Mouse (Mus musculus) layer of hippocampus, postnatal 14 days (tissue): Measurements from ENCODE around the gene Pmm2. TPM values are rescaled to one million over a fixed set of nuclear protein-coding genes. Genes with fewer than 3 reads are reported as not detected.

Experiments used
- DNase-seq, 2 experiments: peaks; one replicate each; pipeline ENCODE4 v3.0.0; 2021 to 2022; ENCODE audit warnings: low spot score in 2 of 2, mixed read lengths in 1 of 2
- long read RNA-seq, 2 experiments: library from polyadenylated mRNA; stranded (forward); transcript quantifications; one replicate each; pipeline ENCODE4 v2.0.0; 2021
- total RNA-seq, 2 experiments: library from RNA; stranded (reverse); gene quantifications; 2 replicates each; pipeline ENCODE4 v1.2.3; 2021

Pmm2 gene
- total RNA-seq, result 10 to 100 TPM; 31.9 to 34.5 TPM
- long read RNA-seq, experiment 1, transcript Pmm2-201 (9 exons, 1,842 nt), result major isoform, 11 of 17 reads
- long read RNA-seq, experiment 1, partial matches to known transcripts, result 4 of 17 reads
- long read RNA-seq, experiment 1, other reads (novel, unspliced or antisense), result 2 of 17 reads
- long read RNA-seq, experiment 2, transcript Pmm2-201 (9 exons, 1,842 nt), result major isoform, 7 of 17 reads
- long read RNA-seq, experiment 2, partial matches to known transcripts, result 4 of 17 reads
- long read RNA-seq, experiment 2, other reads (novel, unspliced or antisense), result 5 of 17 reads

DNA sequence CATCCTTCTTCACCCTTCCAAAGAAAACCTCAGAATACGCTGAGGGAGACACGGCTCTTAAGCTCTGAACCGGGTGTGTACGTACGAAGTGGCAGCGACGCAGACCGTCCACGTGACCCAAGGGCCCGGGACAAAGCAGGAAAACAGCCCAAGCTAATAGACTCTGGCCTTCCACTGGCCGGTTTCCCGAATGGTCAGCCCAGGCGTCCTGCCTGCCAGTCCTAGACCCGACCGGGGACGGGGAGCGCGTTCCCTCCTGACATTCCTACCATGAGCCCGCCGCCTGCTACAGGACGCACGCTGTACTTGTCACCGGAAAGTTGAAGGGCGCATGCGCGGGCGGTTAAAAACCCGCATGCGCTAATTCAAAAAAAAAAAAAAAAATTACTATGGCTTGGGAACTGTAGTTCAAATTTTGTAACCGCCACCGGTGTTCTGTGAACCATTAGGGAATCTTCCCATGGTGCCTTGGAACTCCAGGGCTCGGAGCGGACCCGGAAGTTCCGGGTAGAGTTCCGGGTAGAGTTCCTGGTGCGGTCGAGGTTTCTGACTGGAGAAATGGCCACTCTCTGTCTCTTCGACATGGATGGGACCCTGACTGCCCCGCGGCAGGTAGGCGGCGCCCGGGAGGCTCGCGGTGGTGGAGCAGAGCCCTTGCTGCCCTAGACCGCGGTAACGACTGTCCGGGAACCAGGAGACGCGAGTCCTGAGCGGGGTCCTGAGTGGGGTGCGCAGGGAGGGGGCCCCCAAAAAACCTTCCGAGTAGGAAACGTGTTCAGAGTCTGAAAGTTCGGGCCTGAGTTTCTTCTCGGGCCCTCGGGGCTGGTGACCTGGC, at the start of gene Pmm2, which contains the start of gene Tmem186:
Gene Pmm2, plus strand, starts transcription at position 458 of the 835 bp plus-strand sequence.
Gene Tmem186, minus strand, starts transcription at position 496 of the 835 bp plus-strand sequence.
- peak; percentile 89 to 94 for DNase-seq

DNA sequence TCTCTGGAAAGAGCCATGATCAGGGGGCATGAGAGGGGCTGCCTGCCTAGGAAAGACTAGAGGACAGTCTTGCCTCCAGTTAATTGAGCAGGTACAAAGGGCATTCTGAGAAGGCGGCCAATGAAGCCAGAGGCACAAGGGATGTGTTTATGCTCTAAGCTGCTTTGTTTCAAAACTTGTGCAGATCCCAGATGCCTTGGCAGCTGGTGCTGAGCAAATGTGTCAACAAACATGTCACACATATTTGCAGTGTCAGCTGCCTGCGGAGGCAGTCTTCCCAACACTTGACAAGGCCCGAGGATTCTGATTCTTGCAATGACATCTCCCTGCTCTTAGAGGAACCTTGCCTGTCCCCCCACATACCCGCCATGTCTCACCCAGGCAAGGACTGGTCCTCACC, 42.1 kb upstream of the Pmm2 start:
- DNase-seq, result peak; percentile 74 to 88

DNA sequence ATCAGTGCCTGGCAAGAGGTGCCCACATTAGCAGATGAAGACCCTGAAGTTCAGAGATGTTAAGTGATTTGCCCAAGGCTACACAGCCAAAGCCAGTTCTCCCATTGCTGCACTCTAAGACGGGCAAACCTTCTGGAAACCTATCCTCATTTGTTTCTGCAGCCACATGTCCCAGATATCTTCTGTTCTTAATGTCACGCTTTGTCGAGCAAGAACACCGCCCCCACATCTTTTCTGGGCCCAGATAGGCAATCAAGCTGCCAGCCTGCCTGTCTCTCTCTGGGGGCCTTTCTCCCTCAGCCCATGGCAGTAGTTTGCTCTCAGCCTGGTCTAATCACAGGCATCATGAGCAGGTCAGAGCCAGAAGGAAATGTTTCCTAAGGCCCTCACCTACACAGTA, 41.1 kb upstream of the Pmm2 start:
- peak in 1 of 2 experiments; percentile 29 for DNase-seq

DNA sequence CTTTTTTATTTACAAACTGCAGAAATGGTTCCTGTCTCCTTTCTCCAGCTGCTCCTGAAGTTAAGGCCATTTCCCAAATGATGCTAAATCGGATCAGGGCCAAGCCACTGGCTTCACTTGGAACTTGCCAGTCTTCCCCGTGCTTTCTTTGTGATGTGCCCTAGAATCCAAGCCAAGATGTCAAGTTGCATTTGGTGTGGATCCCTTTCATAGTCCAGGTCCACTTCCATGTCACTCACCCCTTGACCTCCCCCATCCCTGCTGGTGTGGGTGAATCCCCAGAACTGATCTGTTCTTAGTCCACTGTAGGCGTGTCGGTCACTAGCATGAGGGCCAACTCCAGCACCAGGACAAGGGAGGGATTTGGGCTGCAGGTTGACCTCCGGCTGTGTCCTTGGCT, 40.0 kb upstream of the Pmm2 start:
- no peak for DNase-seq

DNA sequence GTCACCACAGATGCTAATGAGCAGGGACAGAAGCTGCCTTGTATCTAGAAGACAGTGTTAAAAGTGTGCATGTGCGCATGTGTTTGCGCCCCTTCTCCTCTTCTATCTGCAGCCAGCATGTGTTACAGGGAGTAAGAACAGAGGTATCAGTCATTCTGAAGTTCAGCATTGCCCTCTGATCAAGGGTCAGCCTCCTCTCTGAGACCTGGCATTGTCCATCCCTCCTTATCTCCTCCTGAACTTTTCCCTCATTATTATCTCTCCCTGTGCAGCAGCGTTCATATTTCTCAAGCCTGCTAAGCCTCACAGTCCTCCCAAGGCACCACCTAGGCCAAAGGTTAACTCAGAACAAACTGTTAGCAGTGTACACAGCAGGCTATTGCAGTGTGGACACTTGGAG, 33.7 kb upstream of the Pmm2 start:
- no peak for DNase-seq

DNA sequence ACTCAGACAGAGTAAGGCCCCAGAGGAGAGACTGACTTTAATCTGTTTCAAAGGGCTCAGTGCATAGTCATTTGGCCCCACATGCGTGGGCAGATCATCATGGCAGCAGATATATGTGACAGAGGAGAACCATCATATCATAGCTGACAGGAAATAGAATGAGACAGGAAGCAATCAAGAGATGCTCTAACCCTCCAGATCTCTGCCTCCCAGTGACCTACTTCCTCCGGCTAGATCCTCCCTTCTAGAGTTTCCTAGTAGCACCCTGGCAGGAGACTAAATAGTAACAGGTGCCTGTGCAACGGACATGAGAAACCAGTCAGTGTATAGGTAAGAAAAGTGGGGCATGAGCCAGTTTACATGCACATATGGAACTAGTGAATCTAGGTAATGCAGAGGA, 27.1 kb upstream of the Pmm2 start:
- no peak for DNase-seq

DNA sequence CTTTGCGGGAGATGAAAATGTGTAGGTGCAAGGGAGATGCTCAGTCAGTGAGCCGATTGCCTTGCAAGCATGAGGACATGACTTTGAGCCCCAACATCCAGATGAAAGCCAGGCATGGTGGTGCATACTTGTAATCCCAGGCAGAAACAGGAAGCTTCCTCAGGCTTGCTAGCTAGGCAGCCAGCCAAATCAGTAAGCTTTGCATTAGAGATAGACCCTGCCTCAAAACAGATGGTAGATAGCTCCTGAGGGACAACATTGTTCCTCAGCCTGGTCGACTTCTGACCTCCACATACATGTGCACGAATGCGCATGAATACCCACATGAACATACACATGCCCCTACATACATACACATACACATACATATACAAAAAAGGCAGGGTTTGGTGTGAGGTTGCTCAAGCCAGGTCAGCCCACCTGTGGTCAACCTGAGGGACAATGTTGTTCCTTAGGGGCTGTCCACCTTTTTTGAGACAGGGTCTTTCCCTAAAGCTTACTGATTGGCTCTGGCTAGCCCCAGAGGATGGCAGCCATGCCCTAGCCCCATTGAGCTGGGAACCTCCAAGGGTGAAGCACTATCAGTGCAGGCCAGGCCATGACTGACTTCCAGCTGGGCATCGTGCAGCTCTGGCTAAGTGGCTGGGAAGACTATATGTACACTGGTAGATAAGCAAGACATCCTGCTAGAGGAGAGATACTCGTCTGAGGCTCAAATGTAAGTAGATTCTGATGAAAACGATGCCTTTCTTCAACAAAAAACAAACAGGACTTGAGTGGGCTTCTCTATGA, 25.1 kb upstream of the Pmm2 start:
- DNase-seq, result no peak

DNA sequence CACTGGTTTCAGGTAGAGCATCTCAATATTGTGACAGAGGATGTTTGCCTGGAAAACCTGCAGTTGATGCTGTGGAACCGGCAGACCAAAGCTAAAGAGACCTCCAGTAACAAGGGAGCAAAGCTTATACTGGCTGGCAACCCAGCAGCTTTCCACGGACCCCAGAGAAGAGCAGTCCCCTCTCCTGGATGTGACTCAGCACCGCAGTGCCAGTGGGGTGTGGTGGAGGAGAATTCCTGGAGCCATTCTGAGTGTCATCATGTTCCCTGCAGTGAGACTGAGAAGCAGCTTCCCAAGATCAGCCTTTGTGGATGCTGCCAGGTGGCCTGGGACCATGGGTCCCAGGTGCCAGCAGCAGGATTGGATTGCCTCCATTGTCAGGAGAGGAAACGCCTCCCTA, 24.4 kb upstream of the Pmm2 start:
- DNase-seq, result no peak

DNA sequence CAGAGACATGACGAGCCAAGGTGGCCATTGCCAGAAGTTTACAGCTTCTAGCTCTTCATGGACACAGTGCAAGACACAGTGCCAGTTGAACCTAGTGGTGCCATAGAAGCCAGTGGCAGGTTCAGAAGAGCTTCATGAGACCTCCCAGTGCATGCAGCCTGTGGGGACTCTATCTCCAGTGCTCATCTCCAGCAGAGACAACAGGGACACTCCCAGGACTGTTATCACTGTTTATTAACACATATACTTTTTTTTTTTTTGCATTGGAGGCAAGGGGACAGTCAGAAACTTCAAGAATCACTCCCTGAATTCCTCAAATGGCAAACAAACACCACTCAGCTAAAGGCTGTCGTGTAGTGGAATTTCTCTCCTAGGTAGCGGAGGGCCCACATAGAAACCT, 24.0 kb upstream of the Pmm2 start:
- DNase-seq, result no peak

DNA sequence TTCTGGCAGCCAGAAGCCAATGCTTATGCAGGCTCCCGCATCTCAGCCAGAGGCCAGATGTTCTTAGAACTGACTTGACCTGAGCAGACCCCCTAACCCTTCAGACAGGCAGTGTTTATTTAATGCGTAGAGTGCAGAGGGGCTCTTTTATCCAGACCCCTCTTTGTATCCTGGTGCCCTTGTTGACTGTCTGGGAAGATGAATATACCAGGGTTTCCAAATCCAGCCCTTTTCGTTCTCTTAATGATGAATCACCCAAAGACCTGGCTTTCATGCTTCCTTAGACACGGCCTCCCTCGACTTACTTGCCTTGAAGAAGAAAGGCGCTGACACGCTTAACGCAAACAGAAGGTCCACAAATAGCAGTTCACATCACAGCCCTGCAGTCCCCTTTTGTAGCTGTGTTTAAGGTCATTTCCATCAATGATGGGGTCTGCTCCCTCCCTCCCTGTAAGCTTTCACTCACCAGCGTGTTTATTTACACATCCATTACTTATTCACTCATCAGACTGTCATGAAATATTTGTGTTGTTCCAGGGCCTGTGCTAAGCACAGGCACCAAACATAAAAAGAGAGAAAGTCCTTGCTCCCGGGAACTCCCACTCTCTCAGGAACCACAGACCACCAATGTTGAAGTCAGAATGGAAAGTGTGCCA, 17.7 kb upstream of the Pmm2 start:
- DNase-seq, result no peak

DNA sequence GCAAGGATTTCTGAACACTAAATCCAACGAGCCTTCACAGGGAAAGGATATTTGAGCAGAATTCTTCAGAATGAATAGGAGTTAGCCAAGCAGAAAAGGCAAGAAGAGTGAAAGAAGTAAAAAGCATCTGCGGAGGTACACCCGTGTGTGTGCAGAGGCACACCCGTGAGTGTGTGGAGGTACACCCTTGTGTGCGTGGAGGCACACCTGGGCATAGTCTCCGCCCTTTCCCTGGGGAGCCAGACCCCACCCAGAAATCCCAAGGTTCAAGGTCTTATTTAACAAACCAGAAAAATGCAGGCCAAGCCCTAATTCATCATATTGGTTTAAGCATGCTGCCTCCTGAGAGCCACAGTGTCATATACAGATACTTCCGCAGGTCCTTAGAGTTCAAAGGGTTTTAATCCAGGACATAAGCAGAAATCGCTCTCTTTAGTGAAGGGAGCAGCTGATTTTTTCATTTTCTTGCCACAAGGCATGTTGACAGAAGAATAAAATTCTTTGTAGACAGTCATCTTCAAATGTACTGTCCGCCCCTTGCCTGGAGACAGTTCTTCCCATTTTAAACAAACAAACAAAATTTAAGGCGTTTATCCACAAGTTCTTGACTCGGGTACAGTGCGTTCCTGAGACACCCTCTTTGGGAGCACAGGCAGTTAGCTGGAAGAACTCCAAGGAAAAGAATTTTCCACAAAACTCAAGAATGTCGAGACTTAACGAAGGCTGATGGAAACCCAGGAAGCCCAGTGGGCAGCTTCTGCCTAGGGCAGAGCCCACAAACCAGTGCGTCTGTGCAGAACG, 17.0 kb upstream of the Pmm2 start:
- no peak for DNase-seq

DNA sequence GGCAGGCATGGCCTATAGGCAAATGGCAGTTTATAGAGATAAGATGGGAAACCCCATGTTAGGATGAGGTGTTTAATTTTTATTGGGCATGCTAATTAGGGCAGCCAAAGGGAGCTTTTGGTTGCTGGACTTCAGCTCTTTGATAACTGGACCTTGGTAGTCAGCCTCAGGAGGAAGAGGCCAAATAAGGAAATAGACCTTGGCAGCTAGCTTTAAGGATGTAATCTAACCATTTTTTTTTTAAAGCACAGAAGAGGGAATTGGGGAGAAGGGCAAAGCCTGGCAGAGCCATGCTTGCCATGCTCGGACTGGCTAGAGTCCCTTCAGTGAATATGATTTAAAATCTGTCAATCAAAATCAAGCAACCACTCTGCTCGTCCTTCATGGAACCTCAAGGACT, 7.1 kb upstream of the Pmm2 start:
- DNase-seq, result no peak

DNA sequence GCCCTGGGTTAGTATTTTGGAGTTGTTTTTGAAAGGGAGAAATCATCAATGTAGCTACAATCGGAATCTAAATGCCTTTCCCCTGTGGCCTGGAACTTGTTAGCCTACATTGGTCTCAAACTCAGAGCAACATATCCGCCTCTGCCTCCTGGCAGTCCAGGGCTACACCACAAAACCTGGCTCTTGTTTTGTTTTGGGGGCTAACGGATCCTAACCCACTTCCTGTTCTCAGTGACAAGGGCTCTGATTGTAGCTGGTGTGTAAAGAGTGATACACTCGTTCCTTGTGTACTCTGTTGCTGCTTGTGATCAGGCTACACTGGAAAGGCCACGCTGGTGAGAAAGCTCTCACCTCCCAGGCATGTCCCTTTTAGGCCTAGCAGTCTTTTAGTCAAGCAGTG, 6.0 kb upstream of the Pmm2 start:
- no peak for DNase-seq

DNA sequence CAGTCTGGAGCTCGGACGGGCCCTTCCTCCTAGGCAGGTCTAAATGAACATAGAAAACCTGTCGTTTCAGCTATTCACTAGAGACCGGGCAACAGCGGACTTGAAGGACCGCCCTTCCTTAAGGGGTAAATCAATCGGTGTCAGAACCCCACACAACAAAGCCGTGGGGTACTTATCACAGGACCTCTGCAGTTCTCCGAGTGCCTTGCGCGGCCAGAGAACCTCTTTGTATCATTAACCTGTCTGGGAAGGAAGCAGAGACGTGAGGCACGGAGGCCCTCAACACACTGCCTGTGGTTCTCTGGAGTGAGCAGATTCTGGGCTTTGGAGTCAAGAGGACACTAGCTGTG, 632 bp upstream of the Pmm2 start:
- DNase-seq, result no peak

DNA sequence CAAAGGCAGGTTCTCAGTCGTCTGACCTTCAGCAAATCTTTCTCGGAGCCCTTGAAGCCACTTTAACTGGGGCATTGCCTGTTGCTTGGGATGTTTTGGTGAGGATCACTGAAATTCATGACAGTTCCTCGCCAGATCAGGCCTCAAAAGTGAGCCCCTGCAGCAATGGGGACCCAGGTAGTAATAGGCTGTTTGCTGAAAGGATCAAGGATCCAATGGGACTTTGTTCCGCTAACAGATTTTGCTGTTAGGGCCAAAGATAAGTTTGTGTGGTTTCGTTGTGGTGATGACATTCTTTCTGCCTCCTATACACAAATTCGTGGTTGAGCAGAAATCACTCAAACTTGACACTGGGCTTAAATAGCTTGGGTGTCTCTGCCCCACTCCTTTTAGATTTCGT, 657 bp downstream of the Pmm2 start:
- no peak for DNase-seq

DNA sequence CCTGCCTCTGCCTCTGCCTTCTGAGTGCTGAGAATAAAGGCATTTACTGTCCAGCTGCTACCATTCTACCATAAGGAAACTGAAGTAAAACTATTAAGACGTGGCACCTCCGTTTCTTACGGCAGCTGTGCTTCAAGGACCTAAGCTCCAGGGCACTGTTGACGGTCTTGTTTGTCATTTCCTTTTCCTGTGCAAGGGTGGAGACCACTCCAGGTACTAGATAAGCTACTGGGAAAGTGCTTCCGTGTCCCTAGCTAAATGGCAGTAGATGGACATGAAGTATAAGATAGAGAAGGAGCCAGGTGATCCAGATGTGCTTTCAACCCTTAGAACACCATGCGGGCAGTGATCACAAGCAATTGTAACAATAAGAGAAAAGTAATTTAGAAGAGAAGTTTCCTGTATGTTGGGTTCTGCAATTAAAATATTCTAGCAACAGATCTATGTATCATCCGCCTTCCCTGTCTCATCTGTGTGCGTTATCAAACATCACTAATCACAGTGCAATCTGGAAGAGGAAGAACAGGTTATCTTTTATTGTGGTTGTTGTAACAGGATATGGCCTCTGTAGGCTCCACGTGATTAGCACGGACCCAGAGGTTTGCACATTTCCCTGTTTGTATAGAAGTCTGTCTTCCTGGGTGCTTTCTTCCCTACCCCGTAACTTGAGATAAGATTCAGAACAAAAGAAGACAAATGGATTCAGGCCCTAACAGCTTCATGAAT, 2.2 kb downstream of the Pmm2 start:
- DNase-seq, result no peak

DNA sequence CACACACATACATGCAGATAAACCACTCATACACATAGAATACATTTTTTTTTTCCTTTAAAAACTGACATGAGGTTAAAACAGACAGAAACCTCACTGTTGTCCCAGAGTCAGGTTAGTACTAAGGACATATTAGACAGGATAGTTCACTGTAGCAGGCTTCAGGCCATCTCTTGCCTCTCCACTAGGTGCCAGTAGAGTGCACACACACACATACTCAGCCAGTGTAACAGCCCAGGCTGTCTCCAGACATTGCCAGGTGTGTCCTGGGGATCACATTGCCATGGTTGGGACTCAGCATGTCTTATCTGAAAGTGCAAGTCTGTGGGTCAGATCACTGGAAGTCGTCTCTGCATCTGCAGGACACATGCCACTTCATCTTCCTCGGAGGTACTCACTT, 6.4 kb downstream of the Pmm2 start:
- peak in 1 of 2 experiments; percentile 44 for DNase-seq

DNA sequence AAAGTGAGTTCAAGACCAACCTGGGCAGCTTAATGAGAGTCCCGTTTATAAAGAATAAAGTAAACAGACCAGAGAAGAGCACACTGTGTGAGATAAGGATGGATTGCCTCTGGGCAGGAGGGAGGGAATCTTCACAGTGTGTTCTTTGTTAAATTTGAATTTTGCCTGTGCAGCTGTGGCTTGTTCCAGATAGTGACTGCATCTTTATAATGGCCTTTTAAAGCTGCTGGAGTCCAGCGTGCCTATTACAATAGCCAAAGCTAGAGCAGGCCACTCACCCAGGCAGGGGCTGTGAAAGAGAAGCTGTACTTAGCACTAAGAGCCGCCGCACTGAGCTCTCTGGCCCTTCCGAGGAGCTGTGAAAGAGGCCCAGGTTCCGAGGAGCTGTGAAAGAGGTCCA, 8.1 kb downstream of the Pmm2 start:
- DNase-seq, result no peak

DNA sequence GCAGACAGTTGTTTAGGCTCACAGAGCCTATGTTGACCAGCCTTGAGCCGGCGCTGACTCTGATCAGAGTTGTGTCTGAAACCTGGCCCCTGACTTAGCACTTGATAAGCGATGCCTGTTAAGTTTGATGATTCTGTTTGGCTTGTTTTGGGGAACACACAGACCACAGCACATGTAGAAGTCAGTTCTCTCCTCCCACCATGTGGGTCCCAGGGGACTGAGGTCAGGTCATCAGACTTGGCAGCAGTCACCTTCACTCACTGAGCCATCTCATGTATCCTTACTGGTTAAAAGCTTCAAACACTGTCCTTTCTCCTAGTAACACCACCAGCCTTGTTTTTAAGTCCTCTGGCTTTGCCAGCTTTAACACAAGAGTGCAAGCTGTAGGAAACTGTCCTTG, 12.5 kb downstream of the Pmm2 start:
- no peak for DNase-seq

DNA sequence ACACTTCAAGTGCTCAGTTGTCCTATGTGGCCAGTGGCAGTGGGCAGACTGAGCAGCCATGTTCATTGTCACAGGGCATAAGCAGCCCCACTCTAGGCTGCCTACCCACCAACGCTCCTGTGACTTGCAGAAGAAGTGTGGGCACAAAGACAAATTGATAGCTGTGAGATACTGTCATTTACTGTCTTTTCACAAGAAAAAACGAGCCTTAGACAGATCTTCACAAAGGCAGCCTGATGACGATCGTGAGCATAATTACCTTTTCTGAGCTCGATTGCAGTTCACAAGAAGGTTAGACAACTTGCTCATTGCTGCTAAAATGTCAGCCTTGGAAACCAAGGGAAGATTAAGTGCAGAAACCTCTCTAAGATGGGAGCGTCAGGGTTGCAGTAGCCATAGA, 17.6 kb downstream of the Pmm2 start:
- no peak for DNase-seq
